Mouse (Mus musculus): ENCODE measurements at regions not wholly inside any gene's neighbourhood (a gene's known extent, or its start where the extent isn't known, plus 50 kb on each side); places are given as distances from the start of the nearest gene placed in this dataset.

DNA sequence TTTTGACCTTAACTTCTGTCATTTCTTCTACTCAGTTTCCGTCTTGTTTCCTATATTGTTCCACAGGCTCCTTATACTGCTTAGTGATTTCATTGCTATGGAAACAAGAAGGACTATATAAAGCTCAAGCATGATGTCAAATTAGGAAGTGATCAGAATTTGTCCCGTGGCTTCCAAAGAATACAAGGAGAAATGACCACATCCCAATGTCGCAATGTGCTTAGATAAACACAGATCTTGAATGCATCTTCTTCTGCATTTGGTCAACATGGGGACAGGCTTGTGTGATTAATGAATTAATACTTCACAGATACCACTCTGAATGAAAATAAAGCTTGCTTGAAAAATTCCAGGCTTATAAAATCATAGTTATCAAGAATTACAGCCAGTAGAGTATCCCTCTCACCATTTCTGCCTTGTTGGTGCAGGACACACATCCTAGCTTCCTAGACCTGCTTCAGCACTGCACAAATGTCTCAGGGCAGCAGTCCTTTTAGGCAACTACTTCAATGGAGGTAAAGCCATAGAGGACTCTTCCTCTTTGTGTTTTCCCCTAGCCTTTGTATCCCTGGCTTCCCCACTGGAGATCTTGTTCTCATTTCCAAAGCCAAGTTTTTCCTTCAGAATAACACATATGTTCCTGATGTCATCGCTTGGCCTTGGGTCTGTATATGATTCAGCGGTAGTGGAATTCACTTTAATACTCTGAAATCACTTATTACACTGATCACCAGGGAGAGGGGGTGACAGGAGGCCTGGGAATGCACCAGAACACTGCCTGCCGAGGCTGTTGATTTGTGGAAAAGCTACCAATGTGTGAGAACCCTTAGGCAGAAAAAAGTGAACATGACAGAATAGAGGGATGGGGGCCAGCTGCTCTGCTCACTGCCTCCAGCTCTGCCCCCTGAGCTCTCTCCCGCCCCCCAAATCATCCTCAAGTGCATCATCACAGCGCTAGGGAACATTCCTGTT lies 97.9 kb upstream of the Ccn6 start:
- no peak overlapping the region for H3K27ac ChIP-seq (ENCODE audit: control insufficient read depth, insufficient read depth, low read depth, low read length, poor library complexity)
- H3K4me1 ChIP-seq (ENCODE audit: control insufficient read depth, insufficient read depth, low read length) = peaks cover 1% of the 10 kb centered on the region; the same call in 1 of the 2 replicates
- TF ChIP-seq POLR2A (IDR thresholded peaks at IDR 0.05; ENCODE audit: borderline replicate concordance, control insufficient read depth, low read depth, low read length) (no peak), CTCF (IDR thresholded peaks at IDR 0.05; ENCODE audit: control insufficient read depth, insufficient read depth, low read length) (no peak)
- WGBS = 68% methylated on average over 8 of the region's 8 CpGs
- no peak overlapping the region for H3K4me3 ChIP-seq (replicated peaks; ENCODE audit: control insufficient read depth, low read depth, low read length)

- Histone ChIP-seq H3K4me3 (replicated peaks; ENCODE audit: control insufficient read depth, low read depth, low read length) (no peak overlapping the region), H3K27ac (ENCODE audit: control insufficient read depth, insufficient read depth, low read depth, low read length, poor library complexity) (no peak overlapping the region), H3K4me1 (ENCODE audit: control insufficient read depth, insufficient read depth, low read length) (peaks cover 3% of the 10 kb centered on the region; the same call in 1 of the 2 replicates)
- WGBS = 79% methylated on average over 6 of the region's 6 CpGs
- TF ChIP-seq CTCF (IDR thresholded peaks at IDR 0.05; ENCODE audit: control insufficient read depth, insufficient read depth, low read length) = no peak
- TF ChIP-seq POLR2A (IDR thresholded peaks at IDR 0.05; ENCODE audit: borderline replicate concordance, control insufficient read depth, low read depth, low read length) = no peak
Observed at GRCm38 (mm10) chr10:39260061-39260460, 96.5 kb upstream of the Ccn6 start.

DNA sequence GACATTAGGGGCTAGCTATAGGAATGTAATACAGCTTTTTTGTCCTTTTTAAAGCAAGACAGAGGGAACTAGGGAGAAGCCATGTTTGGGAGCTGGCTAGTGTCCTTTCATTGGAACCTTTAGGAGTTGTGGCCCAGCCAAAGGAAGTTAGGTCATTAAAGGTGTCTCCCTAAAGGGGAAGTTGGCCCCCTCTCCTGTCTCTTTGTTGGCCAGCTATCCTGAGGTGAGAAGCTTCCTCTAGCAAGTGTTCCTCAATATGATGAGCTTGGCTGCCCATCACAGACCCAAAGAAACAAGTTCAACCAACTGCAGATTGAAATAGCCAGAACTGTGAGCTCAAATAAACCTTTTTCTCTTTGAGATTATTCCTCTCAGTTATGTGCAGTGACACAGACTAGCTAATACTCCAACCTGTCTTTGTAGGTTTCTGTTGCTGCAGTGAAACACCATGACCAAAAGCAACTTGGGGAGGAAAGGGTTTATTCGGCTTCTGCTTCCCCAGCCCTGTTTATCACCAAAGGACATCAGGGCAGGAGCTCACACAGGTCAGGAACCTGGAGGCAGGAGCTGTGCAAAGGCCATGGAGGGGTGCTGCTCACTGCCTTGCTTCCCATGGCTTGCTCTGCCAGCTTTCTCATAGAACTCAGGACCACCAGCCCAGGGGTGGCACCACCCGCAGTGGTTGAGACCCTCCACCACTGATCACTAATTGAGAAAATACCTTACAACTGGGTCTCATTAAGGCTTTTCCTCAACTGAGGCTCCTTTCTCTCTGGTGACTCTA lies 94.0 kb upstream of the Ccn6 start:
- Histone ChIP-seq H3K4me3 (replicated peaks; ENCODE audit: control insufficient read depth, low read depth, low read length) (no peak overlapping the region), H3K27ac (ENCODE audit: control insufficient read depth, insufficient read depth, low read depth, low read length, poor library complexity) (no peak overlapping the region), H3K4me1 (ENCODE audit: control insufficient read depth, insufficient read depth, low read length) (peaks cover 3% of the 10 kb centered on the region; the same call in 1 of the 2 replicates)
- 81% methylated on average over 2 of the region's 2 CpGs for WGBS
- TF ChIP-seq POLR2A (IDR thresholded peaks at IDR 0.05; ENCODE audit: borderline replicate concordance, control insufficient read depth, low read depth, low read length) (no peak), CTCF (IDR thresholded peaks at IDR 0.05; ENCODE audit: control insufficient read depth, insufficient read depth, low read length) (no peak)

GRCm38 (mm10) chr10:39254561-39254960 lies 91.0 kb upstream of the Ccn6 start:
- 64% methylated on average over 2 of the region's 2 CpGs for WGBS
- H3K27ac ChIP-seq (ENCODE audit: control insufficient read depth, insufficient read depth, low read depth, low read length, poor library complexity) = no peak overlapping the region
- no peak overlapping the region for H3K4me3 ChIP-seq (replicated peaks; ENCODE audit: control insufficient read depth, low read depth, low read length)
- peaks cover 3% of the 10 kb centered on the region for H3K4me1 ChIP-seq (ENCODE audit: control insufficient read depth, insufficient read depth, low read length)
- TF ChIP-seq POLR2A (IDR thresholded peaks at IDR 0.05; ENCODE audit: borderline replicate concordance, control insufficient read depth, low read depth, low read length) (no peak), CTCF (IDR thresholded peaks at IDR 0.05; ENCODE audit: control insufficient read depth, insufficient read depth, low read length) (no peak)

- no peak overlapping the region for H3K27ac ChIP-seq (ENCODE audit: control insufficient read depth, insufficient read depth, low read depth, low read length, poor library complexity)
- no peak overlapping the region for H3K4me3 ChIP-seq (replicated peaks; ENCODE audit: control insufficient read depth, low read depth, low read length)
- 33% methylated on average over 3 of the region's 3 CpGs for WGBS
- TF ChIP-seq POLR2A (IDR thresholded peaks at IDR 0.05; ENCODE audit: borderline replicate concordance, control insufficient read depth, low read depth, low read length) (no peak), CTCF (IDR thresholded peaks at IDR 0.05; ENCODE audit: control insufficient read depth, insufficient read depth, low read length) (no peak)
- H3K4me1 ChIP-seq (ENCODE audit: control insufficient read depth, insufficient read depth, low read length) = peaks cover 2% of the 10 kb centered on the region
Observed at GRCm38 (mm10) chr10:39250039-39250438, 86.4 kb upstream of the Ccn6 start.

DNA sequence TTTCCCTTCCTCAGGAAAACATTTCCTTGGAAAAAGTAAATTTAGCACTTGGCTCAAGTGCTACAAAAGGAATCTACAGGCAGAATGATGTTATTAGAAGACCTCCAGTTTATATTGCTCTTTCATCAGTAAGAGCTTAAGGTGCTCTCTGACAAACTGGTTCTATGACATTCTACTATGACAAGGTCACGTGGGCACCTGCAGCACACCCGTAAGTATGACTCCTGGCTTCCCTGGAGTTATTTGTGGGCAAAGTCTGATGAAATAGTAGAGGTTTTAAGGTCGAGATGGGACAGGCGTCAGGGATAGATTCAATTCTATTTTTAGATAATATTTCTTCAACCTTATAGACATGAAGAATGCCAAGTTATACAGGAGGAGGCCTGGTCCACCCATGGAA lies 84.9 kb upstream of the Ccn6 start:
- TF ChIP-seq POLR2A (IDR thresholded peaks at IDR 0.05; ENCODE audit: borderline replicate concordance, control insufficient read depth, low read depth, low read length) = no peak
- TF ChIP-seq CTCF (IDR thresholded peaks at IDR 0.05; ENCODE audit: control insufficient read depth, insufficient read depth, low read length) = no peak
- Histone ChIP-seq H3K27ac (ENCODE audit: control insufficient read depth, insufficient read depth, low read depth, low read length, poor library complexity) (no peak overlapping the region), H3K4me3 (replicated peaks; ENCODE audit: control insufficient read depth, low read depth, low read length) (no peak overlapping the region), H3K4me1 (ENCODE audit: control insufficient read depth, insufficient read depth, low read length) (peaks cover 2% of the 10 kb centered on the region)
- WGBS = 52% methylated on average over 4 of the region's 4 CpGs

DNA sequence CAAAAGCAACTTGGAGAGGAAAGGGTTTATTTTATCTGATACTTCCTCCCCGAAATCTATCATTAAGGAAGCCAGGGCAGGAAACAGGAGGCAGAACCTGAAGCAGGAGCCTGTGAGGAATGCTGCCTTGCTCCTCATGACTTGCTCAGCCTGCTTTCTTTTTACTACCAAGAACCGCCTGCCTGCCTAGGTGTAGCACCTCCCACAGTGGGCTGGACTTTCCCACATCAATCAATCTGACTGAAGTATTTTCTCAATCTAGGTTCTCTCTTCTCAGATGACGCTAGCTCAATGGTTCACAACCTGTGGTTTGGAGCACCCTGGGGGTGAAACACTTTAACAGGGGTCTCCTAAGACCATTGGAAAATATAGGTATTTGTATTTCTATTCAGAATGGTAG lies 83.4 kb upstream of the Ccn6 start:
- H3K4me3 ChIP-seq (replicated peaks; ENCODE audit: control insufficient read depth, low read depth, low read length) = no peak overlapping the region
- WGBS = 52% methylated on average over 3 of the region's 3 CpGs

DNA sequence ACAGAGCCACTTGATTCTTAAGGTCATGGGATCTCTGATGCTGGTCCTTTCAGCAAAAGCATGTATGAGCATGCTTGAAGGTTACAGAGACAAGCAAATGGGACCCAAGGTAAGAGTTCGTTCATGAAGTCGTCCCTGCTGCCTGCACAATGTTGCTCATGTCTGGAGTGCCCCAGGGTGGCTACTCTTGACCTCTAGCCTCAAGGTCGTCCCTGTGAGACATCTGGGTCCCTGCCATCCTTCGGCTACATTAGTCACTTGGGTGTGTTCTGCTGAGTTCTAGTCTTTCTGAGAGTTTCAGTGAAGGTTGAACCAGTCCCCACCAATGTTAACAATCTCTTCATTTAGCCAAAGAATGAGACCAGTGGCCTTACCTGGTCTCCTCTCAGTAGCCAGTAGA lies 81.5 kb upstream of the Ccn6 start:
- TF ChIP-seq POLR2A (IDR thresholded peaks at IDR 0.05; ENCODE audit: borderline replicate concordance, control insufficient read depth, low read depth, low read length) (no peak), CTCF (IDR thresholded peaks at IDR 0.05; ENCODE audit: control insufficient read depth, insufficient read depth, low read length) (no peak)
- Histone ChIP-seq H3K27ac (ENCODE audit: control insufficient read depth, insufficient read depth, low read depth, low read length, poor library complexity) (no peak overlapping the region), H3K4me3 (replicated peaks; ENCODE audit: control insufficient read depth, low read depth, low read length) (no peak overlapping the region), H3K4me1 (ENCODE audit: control insufficient read depth, insufficient read depth, low read length) (peaks cover 2% of the 10 kb centered on the region)
- WGBS = 80% methylated on average over 4 of the region's 4 CpGs

More for the DNA sequence above, 83.4 kb upstream of the Ccn6 start:
- no peak overlapping the region for H3K27ac ChIP-seq (ENCODE audit: control insufficient read depth, insufficient read depth, low read depth, low read length, poor library complexity)
- peaks cover 2% of the 10 kb centered on the region for H3K4me1 ChIP-seq (ENCODE audit: control insufficient read depth, insufficient read depth, low read length)
- TF ChIP-seq POLR2A (IDR thresholded peaks at IDR 0.05; ENCODE audit: borderline replicate concordance, control insufficient read depth, low read depth, low read length) (no peak), CTCF (IDR thresholded peaks at IDR 0.05; ENCODE audit: control insufficient read depth, insufficient read depth, low read length) (no peak)

All from bone marrow, adult 2 months (tissue).